Mouse (Mus musculus) heart, adult 2 months (tissue): ENCODE measurements around the gene Ppp3ca.

ENCODE experiments used
- CTCF ChIP-seq: fragments of 200-600 bp; IDR thresholded peaks from 2 replicates; pipeline ENCODE4 v1.8.1; 2022; ENCODE audit warnings: antibody characterized with exemption, mild to moderate bottlenecking, moderate library complexity
- POLR2A ChIP-seq: fragments of 200-500 bp; IDR thresholded peaks from 2 replicates; pipeline ENCODE4 v1.6.1; 2011; ENCODE audit warnings: mild to moderate bottlenecking, low read depth, low read length, control low read depth; ENCODE audit not compliant: insufficient read depth

DNA sequence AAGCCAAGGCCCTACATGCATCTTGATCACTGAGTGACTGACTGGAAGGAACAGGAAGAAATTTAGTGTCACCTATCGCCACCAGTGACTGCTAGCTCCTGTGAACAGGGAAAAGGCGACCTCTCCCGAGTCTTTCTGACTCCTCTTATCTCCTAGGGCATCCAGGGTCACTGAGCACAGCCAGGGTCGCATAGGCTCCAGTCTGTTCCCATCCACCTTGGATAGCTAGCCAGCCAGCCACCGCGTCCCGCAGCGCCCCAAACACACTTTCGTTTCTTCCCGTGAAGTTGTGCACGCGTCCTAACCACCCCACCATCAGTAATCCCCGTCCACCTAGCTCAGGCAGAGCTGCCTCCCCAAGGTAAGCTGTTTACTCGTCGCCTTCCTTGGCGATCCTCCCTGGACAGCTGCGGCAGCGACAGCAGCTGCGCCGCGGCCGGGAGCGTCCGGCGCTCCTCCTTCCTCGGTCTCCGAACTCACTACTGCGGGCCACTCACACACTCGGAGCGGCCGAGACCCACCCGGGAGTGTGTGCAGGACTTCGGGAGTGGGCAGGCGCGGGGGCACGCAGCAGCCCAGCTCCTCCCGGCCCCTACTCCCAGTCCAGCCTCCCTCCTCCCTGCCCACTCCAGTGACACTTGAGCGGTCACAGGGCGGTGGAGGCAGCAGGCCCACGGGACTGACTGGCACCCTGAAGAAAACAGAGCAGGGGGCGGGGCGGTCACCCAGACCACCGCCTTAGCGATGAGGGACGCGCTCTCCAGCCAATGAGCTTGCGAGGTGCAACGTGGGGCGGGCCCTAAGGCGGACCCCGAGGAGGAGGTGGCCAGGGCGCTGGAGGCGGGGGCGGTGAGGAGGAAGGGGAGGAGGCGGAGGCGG is 454 bp upstream of the Ppp3ca start:
- TF ChIP-seq CTCF: no peak
- peak; percentile 97 for TF ChIP-seq POLR2A
